Mouse (Mus musculus) liver, embryonic 14.5 days (tissue): Measurements from ENCODE around the gene Rasa2.

ENCODE experiments used
- CTCF ChIP-seq: IDR thresholded peaks from 2 replicates; pipeline ENCODE4 v1.5.1; 2016; ENCODE audit warnings: antibody characterized with exemption, low read depth, control low read depth
- EP300 ChIP-seq: IDR thresholded peaks from 2 replicates; pipeline ENCODE4 v1.6.1; 2016; ENCODE audit warnings: antibody characterized with exemption, low read depth

DNA sequence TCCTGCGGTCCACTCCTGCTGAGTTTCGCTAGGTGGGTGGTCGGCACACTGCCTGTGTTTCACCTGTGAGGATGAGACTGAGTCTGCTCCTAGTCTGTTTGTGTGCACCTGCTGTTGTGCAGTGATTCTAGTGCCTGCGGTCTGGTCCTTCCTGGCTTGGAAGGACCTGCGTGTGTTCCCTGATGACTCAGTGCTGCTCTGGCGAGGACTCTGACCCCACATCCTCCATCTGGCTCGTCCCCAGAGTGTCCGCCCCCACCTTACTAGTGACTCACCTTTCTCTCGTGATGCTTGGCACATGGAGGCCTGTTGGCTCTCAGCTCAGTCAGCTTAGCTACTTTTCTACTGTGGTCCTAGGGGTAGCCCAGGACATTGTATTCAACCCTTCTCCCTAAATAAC is 18.5 kb upstream of the Rasa2 start:
- TF ChIP-seq CTCF (no peak), EP300 (no peak)
